31 mouse cellular contexts compared by ENCODE assay signal in the genomic region with DNA sequence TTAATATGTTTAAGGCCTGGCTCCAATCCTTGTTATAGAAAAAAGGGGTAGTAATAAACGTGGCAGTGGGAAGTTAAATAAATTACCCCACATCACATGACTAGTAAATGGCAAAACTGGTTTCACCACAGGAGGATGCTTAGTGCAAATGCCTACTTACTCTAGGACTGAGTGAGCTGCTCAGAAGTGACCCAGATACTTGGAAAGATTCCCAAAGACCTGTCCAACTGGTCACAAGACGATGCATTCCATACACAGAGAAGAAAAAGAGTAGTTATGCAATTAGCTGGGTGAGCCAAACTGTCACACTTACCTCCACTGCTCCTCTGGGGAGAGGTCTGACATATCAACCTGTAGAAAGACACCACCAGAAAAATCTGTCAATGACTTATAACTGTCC. TPM values are rescaled to one million over a fixed set of nuclear protein-coding genes. Genes with fewer than 3 reads are reported as not detected.
DNase-seq lines count a peak whose midpoint lies in the region; TF ChIP-seq lines count a peak whose summit lies in the region.
"Had no signal": no experiment of that assay in that cellular context is flagged by ENCODE, and none has a peak within 500 bp of the region (broad histone marks: within the 10 kb centered on the region; RNA-seq: fewer than 3 reads in every experiment).

No protein-coding gene starts in this region.

- peaks cover 27% of the 10 kb centered on the region for H3K36me3 ChIP-seq in liver, adult 2 months (ENCODE audit: control insufficient read depth, insufficient read depth, low read length)

- no peak for TF ChIP-seq POLR2A in liver, adult 2 months (IDR thresholded peaks at IDR 0.05; ENCODE audit: extremely low read depth, insufficient read depth, low read length)

- no peak for TF ChIP-seq CTCF in liver, adult 2 months (IDR thresholded peaks at IDR 0.05; ENCODE audit: low read depth, low read length)

- WGBS in liver, adult 2 months = 42% methylated on average over 2 of the region's 2 CpGs

- no peak overlapping the region for H3K9ac ChIP-seq in liver, adult 2 months (ENCODE audit: low read depth, low read length)
- H3K9ac ChIP-seq: embryonic facial prominence, embryonic 13.5 days; forebrain, embryonic 12.5 days; forebrain, postnatal 0 days; limb, embryonic 13.5 days; liver, embryonic 13.5 days; midbrain, embryonic 13.5 days had no signal

- no peaks in the 10 kb centered on the region for H3K4me1 ChIP-seq in liver, adult 2 months (ENCODE audit: control insufficient read depth, insufficient read depth, low read length)
- H3K4me1 ChIP-seq: embryonic facial prominence, embryonic 13.5 days; forebrain, embryonic 12.5 days; liver, embryonic 13.5 days; midbrain, embryonic 13.5 days had no signal

- no peak overlapping the region for H3K27ac ChIP-seq in liver, adult 2 months (replicated peaks; ENCODE audit: insufficient read depth, low read depth, low read length)
- H3K27ac ChIP-seq: embryonic facial prominence, embryonic 13.5 days; forebrain, embryonic 12.5 days; left cerebral cortex, adult 2 months; limb, embryonic 13.5 days; liver, embryonic 13.5 days; macrophage; midbrain, embryonic 13.5 days had no signal

- no peak overlapping the region for H3K4me3 ChIP-seq in liver, adult 2 months (ENCODE audit: insufficient read depth, low read depth, low read length)
- H3K4me3 ChIP-seq: embryonic facial prominence, embryonic 13.5 days; erythroblast, embryonic 14.5 days; forebrain, embryonic 12.5 days; left cerebral cortex, adult 2 months; limb, embryonic 13.5 days; liver, embryonic 13.5 days; midbrain, embryonic 13.5 days had no signal

- H3K27me3 ChIP-seq in liver, adult 2 months (ENCODE audit: control insufficient read depth, insufficient read depth, low read length) = no peaks in the 10 kb centered on the region
- H3K27me3 ChIP-seq: embryonic facial prominence, embryonic 13.5 days; forebrain, embryonic 12.5 days; limb, embryonic 13.5 days; liver, embryonic 13.5 days; midbrain, embryonic 13.5 days; Patski had no signal

- peaks cover 7% of the 10 kb centered on the region; the same call in 1 of the 2 replicates for H3K79me2 ChIP-seq in liver, adult 2 months (ENCODE audit: control insufficient read depth, insufficient read depth, low read length)

- peak; percentile 45 for DNase-seq in kidney, adult 11 months
- no peak for DNase-seq in kidney, postnatal 10 days
- DNase-seq in liver, adult 2 months (ENCODE audit: extremely low read depth, low read depth, low spot score) = peak; percentile 28
- DNase-seq in liver = no peak
- DNase-seq in Muller cell, postnatal 12 days (ENCODE audit: inconsistent ontology term) = peak; percentile 47
- DNase-seq in gonadal fat pad, adult 2 months (ENCODE audit: low read depth) = peak; percentile 40
- DNase-seq in adrenal gland, postnatal 36 days = no peak
- DNase-seq: adrenal gland, postnatal 14 days; cerebellum, adult 18-20 months; cerebellum, postnatal 10 days; forebrain, postnatal 0 days; heart, postnatal 14 days; liver, embryonic 13.5 days; retina, postnatal 1 day; right cerebral cortex, postnatal 14 days had no signal

RNA-seq across cellular contexts. Expression of a gene that starts 23.0 kb away (rescaled TPM):
- total RNA-seq in liver, adult 2 months (2014; rRNA removed) = 16.2 and 17.1 TPM in 2 replicates
- 18.3 and 21.1 TPM in 2 replicates for polyA plus RNA-seq in liver, adult 2 months (2012; rRNA removed)
- 59.9 and 61.7 TPM in 2 replicates for polyA plus RNA-seq in gonadal fat pad, adult 2 months (2012; rRNA removed)
- 10 to 100 TPM; 33.0 to 38.6 TPM for total RNA-seq in adrenal gland, postnatal 36 days (2021)

RNA-seq across cellular contexts. Expression of a gene that starts 23.0 kb away (rescaled TPM):
- 4.8 and 4.9 TPM in 2 replicates for total RNA-seq in liver, adult 2 months (2014; rRNA removed)
- 3.2 and 5.9 TPM in 2 replicates for polyA plus RNA-seq in liver, adult 2 months (2012; rRNA removed)
- 14.4 and 17.2 TPM in 2 replicates for polyA plus RNA-seq in gonadal fat pad, adult 2 months (2012; rRNA removed)
- total RNA-seq in adrenal gland, postnatal 36 days (2021) = 10 to 100 TPM in 1 of 2 experiments, 1 to 10 TPM in 1; 9.7 to 12.2 TPM

RNA-seq across cellular contexts. Expression of a gene that starts 23.2 kb away (rescaled TPM):
- total RNA-seq in liver, adult 2 months (2014; rRNA removed) = 0.18 and 0.74 TPM in 2 replicates
- polyA plus RNA-seq in liver, adult 2 months (2012; rRNA removed) = 0.75 and 0.83 TPM in 2 replicates
- polyA plus RNA-seq in gonadal fat pad, adult 2 months (2012; rRNA removed) = 2.7 and 3.0 TPM in 2 replicates
- 1 to 10 TPM in 1 of 2 experiments, under 1 TPM in 1; 0.70 to 1.0 TPM for total RNA-seq in adrenal gland, postnatal 36 days (2021)
- total RNA-seq: monocyte, adult 5-6 weeks had no signal
- polyA plus RNA-seq: erythroblast, embryonic 14.5 days; macrophage had no signal

RNA-seq across cellular contexts. Expression of a gene that starts 23.8 kb away (rescaled TPM):
- 15.7 TPM in 2 replicates for total RNA-seq in liver, adult 2 months (2014; rRNA removed)
- 14.2 and 26.4 TPM in 2 replicates for polyA plus RNA-seq in liver, adult 2 months (2012; rRNA removed)
- polyA plus RNA-seq in gonadal fat pad, adult 2 months (2012; rRNA removed) = 13.5 and 19.7 TPM in 2 replicates
- total RNA-seq in adrenal gland, postnatal 36 days (2021) = 1 to 10 TPM; 7.6 to 9.6 TPM

RNA-seq across cellular contexts. Expression of a gene that starts 40.6 kb away (rescaled TPM):
- total RNA-seq in liver, adult 2 months (2014; rRNA removed) = 0.09 TPM in 1 of 2 replicates, not detected in the other
- 0.04 TPM in 1 of 2 replicates, not detected in the other for polyA plus RNA-seq in liver, adult 2 months (2012; rRNA removed)
- not detected in 2 replicates for polyA plus RNA-seq in gonadal fat pad, adult 2 months (2012; rRNA removed)
- total RNA-seq in adrenal gland, postnatal 36 days (2021) = under 1 TPM in 1 of 2 experiments, not detected in 1; 0.46 TPM
- total RNA-seq: adrenal gland, postnatal 14 days; monocyte, adult 5-6 weeks had no signal
- polyA plus RNA-seq: embryonic facial prominence, embryonic 13.5 days; forebrain, embryonic 12.5 days; forebrain, postnatal 0 days; G1E; heart, embryonic 14.5 days; hindbrain, embryonic 16.5 days; intestine, embryonic 14.5 days; kidney, embryonic 14.5 days; limb, embryonic 13.5 days; liver, embryonic 13.5 days; midbrain, embryonic 13.5 days; neural tube, embryonic 14.5 days; Patski; stomach, embryonic 14.5 days had no signal

Comparison
In these comparisons a context has a peak if more than half of its experiments do, and no peak if none do; other contexts are left out.
1. DNase-seq: peak in kidney, adult 11 months (single experiment), liver, adult 2 months (single experiment), Muller cell, postnatal 12 days (single experiment) and gonadal fat pad, adult 2 months (single experiment); none in kidney, postnatal 10 days (single experiment), liver (single experiment) and adrenal gland, postnatal 36 days (0 of 2).